Mouse (Mus musculus) inflammation-experienced regulatory T-cells, adult 6 months (primary cell): Measurements from ENCODE around the gene Dnase1l2. TPM values are rescaled to one million over a fixed set of nuclear protein-coding genes. Genes with fewer than 3 reads are reported as not detected.
"Not testable (repeated sequence)": the region's sequence is repeated elsewhere in the genome, so short reads cannot be mapped to it uniquely, and the experiment has no call there.

Experiments
- ATAC-seq: one replicate; pipeline ENCODE4 v1.8.0; 2017
- polyA plus RNA-seq, 3 experiments: library from polyadenylated mRNA; unstranded; fragments of 100-300 nt; shearing (Covaris generic); gene quantifications; one replicate each; pipeline ENCODE4 v1.2.1; 2017

Gene Dnase1l2
- polyA plus RNA-seq, 3 experiments from 2014 or later = 2.9 to 6.5 (median 4.8) TPM

- ATAC-seq = no peak
These were observed 15.7 kb downstream of the Dnase1l2 start for GRCm38 (mm10) chr17:24427170-24427557.

- peak; percentile 87 for ATAC-seq
These were observed 16.3 kb downstream of the Dnase1l2 start, which contains the start of gene Eci1 for GRCm38 (mm10) chr17:24426471-24427169. TSS of gene Eci1 (plus strand) at chr17:24426641.

- no peak for ATAC-seq
These were observed 17.0 kb downstream of the Dnase1l2 start for GRCm38 (mm10) chr17:24425905-24426304.

- not testable (repeated sequence) for ATAC-seq
These were observed 17.6 kb downstream of the Dnase1l2 start for GRCm38 (mm10) chr17:24425326-24425725.

- ATAC-seq = no peak
These were observed 18.4 kb downstream of the Dnase1l2 start for GRCm38 (mm10) chr17:24424489-24424888.

- ATAC-seq = no peak
These were observed 19.8 kb downstream of the Dnase1l2 start for GRCm38 (mm10) chr17:24423114-24423513.

GRCm38 (mm10) chr17:24416051-24416652 is 26.8 kb downstream of the Dnase1l2 start:
- ATAC-seq = no peak

- peak; percentile 19 for ATAC-seq
These were observed 27.9 kb downstream of the Dnase1l2 start for GRCm38 (mm10) chr17:24415011-24415410.

GRCm38 (mm10) chr17:24414230-24414976 is 28.5 kb downstream of the Dnase1l2 start, which contains the start of gene Rnps1:
TSS of gene Rnps1 (plus strand) at chr17:24414565.
- ATAC-seq = peak; percentile 84

- ATAC-seq = peak; percentile 6
These were observed 29.2 kb downstream of the Dnase1l2 start for GRCm38 (mm10) chr17:24413557-24414211.

- no peak for ATAC-seq
These were observed 35.6 kb downstream of the Dnase1l2 start for GRCm38 (mm10) chr17:24407116-24407803.

- no peak for ATAC-seq
These were observed 40.5 kb downstream of the Dnase1l2 start for GRCm38 (mm10) chr17:24402371-24402770.

- no peak for ATAC-seq
These were observed 48.4 kb downstream of the Dnase1l2 start for GRCm38 (mm10) chr17:24394456-24394855.

- no peak for ATAC-seq
These were observed 49.4 kb downstream of the Dnase1l2 start for GRCm38 (mm10) chr17:24393527-24393926.

GRCm38 (mm10) chr17:24391149-24391548 is 51.8 kb downstream of the Dnase1l2 start:
- no peak for ATAC-seq

Other genes starting within 250 kb of the Dnase1l2 start
- gene Tbc1d24, start 237.5 kb downstream of the Dnase1l2 start, polyA plus RNA-seq = 1 to 10 TPM in 2 of 3 experiments, under 1 TPM in 1; 0.66 to 1.4 (median 1.0) TPM
- not detected for gene Ntn3, start 233.6 kb downstream of the Dnase1l2 start, polyA plus RNA-seq
- gene Tedc2, start 222.3 kb downstream of the Dnase1l2 start, polyA plus RNA-seq = 1 to 10 TPM; 7.2 to 9.5 (median 9.1) TPM
- gene Ccnf, start 191.6 kb downstream of the Dnase1l2 start, polyA plus RNA-seq = 10 to 100 TPM in 1 of 3 experiments, 1 to 10 TPM in 2; 3.4 to 43.6 (median 6.3) TPM
- not detected for gene Abca17, start 92.0 kb downstream of the Dnase1l2 start, polyA plus RNA-seq
- 10 to 100 TPM; 17.8 to 31.2 (median 26.3) TPM for gene Abca3, start 91.2 kb downstream of the Dnase1l2 start, polyA plus RNA-seq
- 100 to 1,000 TPM; 118 to 138 (median 130) TPM for gene Rnps1, start 28.5 kb downstream of the Dnase1l2 start, polyA plus RNA-seq
- 10 to 100 TPM; 52.4 to 61.7 (median 59.7) TPM for gene Eci1, start 16.5 kb downstream of the Dnase1l2 start, polyA plus RNA-seq
- gene E4f1, start 27.2 kb upstream of the Dnase1l2 start, polyA plus RNA-seq = 10 to 100 TPM; 22.1 to 49.8 (median 23.6) TPM
- 1 to 10 TPM; 3.5 to 6.9 (median 4.6) TPM for gene Pgp, start 27.3 kb upstream of the Dnase1l2 start, polyA plus RNA-seq
- gene Bricd5, start 30.8 kb upstream of the Dnase1l2 start, polyA plus RNA-seq = not detected
- 10 to 100 TPM; 14.0 to 14.9 (median 14.5) TPM for gene Mlst8, start 36.0 kb upstream of the Dnase1l2 start, polyA plus RNA-seq
- gene Caskin1, start 45.5 kb upstream of the Dnase1l2 start, polyA plus RNA-seq = under 1 TPM in 2 of 3 experiments, not detected in 1; 0.16 to 0.23 TPM
- 10 to 100 TPM; 45.5 to 54.2 (median 53.7) TPM for gene Traf7, start 84.8 kb upstream of the Dnase1l2 start, polyA plus RNA-seq
- gene Rab26, start 91.1 kb upstream of the Dnase1l2 start, polyA plus RNA-seq = 1 to 10 TPM; 1.1 to 6.5 (median 2.0) TPM
- gene Pkd1, start 106.7 kb upstream of the Dnase1l2 start, polyA plus RNA-seq = 10 to 100 TPM in 2 of 3 experiments, 1 to 10 TPM in 1; 9.9 to 32.6 (median 22.6) TPM
- gene Tsc2, start 189.5 kb upstream of the Dnase1l2 start, polyA plus RNA-seq = 10 to 100 TPM; 17.0 to 17.7 (median 17.1) TPM
- 1 to 10 TPM; 2.0 to 4.8 (median 2.8) TPM for gene Nthl1, start 189.6 kb upstream of the Dnase1l2 start, polyA plus RNA-seq
- gene Slc9a3r2, start 207.2 kb upstream of the Dnase1l2 start, polyA plus RNA-seq = not detected
- gene Npw, start 215.4 kb upstream of the Dnase1l2 start, polyA plus RNA-seq = not detected
- 1 to 10 TPM; 4.1 to 5.8 (median 5.4) TPM for gene Zfp598, start 226.6 kb upstream of the Dnase1l2 start, polyA plus RNA-seq
- 1 to 10 TPM in 2 of 3 experiments, under 1 TPM in 1; 0.51 to 5.4 (median 1.7) TPM for gene Syngr3, start 246.8 kb upstream of the Dnase1l2 start, polyA plus RNA-seq